Mouse (Mus musculus) MEL (cell line): ENCODE measurements around the gene Gm49450.

ENCODE experiments used
- CTCF ChIP-seq, 3 experiments: IDR thresholded peaks in 2 of 3; conservative IDR thresholded peaks in 1 of 3; 2 replicates each; pipeline ENCODE4 v1.5.1; 2011 to 2012; ENCODE audit warnings: low read length in 3 of 3, low read depth in 2 of 3, mild to moderate bottlenecking in 2 of 3, improper control_type of control experiment in 1 of 3, inconsistent platforms in 1 of 3, mixed read lengths in 1 of 3, moderate library complexity in 1 of 3; ENCODE audit not compliant: control insufficient read depth in 1 of 3, insufficient read depth in 1 of 3, poor library complexity in 1 of 3, severe bottlenecking in 1 of 3
- E2F4 ChIP-seq: IDR thresholded peaks from 2 replicates; pipeline ENCODE4 v1.6.1; 2011; ENCODE audit warnings: low read depth, low read length, improper control_type of control experiment, borderline replicate concordance
- EP300 ChIP-seq, 2 experiments: IDR thresholded peaks; 2 replicates each; pipeline ENCODE4 v1.6.1; 2011; ENCODE audit warnings: improper control_type of control experiment in 2 of 2, low read length in 2 of 2, low read depth in 1 of 2, mild to moderate bottlenecking in 1 of 2
- GATA1 ChIP-seq: IDR thresholded peaks from 2 replicates; pipeline ENCODE4 v1.6.1; 2011; ENCODE audit warnings: low read depth, low read length, improper control_type of control experiment
- MAFK ChIP-seq: IDR thresholded peaks from 2 replicates; pipeline ENCODE4 v1.6.1; 2011; ENCODE audit warnings: low read depth, mild to moderate bottlenecking, low read length, improper control_type of control experiment, borderline replicate concordance
- POLR2A ChIP-seq, 2 experiments: IDR thresholded peaks; 2 replicates each; pipeline ENCODE4 v1.6.1; 2011 to 2012; ENCODE audit warnings: low read length in 2 of 2, mild to moderate bottlenecking in 2 of 2, control low read depth in 1 of 2, improper control_type of control experiment in 1 of 2, low read depth in 1 of 2, moderate library complexity in 1 of 2; ENCODE audit not compliant: control insufficient read depth in 1 of 2, insufficient read depth in 1 of 2, poor library complexity in 1 of 2
- RAD21 ChIP-seq: IDR thresholded peaks from 2 replicates; pipeline ENCODE4 v1.6.1; 2011; ENCODE audit warnings: mild to moderate bottlenecking, low read depth, low read length, improper control_type of control experiment
- UBTF ChIP-seq: IDR thresholded peaks from 2 replicates; pipeline ENCODE4 v1.6.1; 2012; ENCODE audit warnings: low read depth, mild to moderate bottlenecking, inconsistent platforms, low read length, improper control_type of control experiment, moderate library complexity, borderline replicate concordance; ENCODE audit not compliant: insufficient read depth
- USF1 ChIP-seq: IDR thresholded peaks from 2 replicates; pipeline ENCODE4 v1.6.1; 2014; ENCODE audit warnings: low read depth, mild to moderate bottlenecking, inconsistent platforms, low read length, improper control_type of control experiment, moderate library complexity

- TF ChIP-seq UBTF: no peak
- no peak for TF ChIP-seq USF1
- no peak for TF ChIP-seq POLR2A (IDR thresholded peaks at IDR 0.05; ENCODE audit: control insufficient read depth in 1 of 2, insufficient read depth in 1 of 2, low read depth in 1 of 2, low read length in 2 of 2, poor library complexity in 1 of 2)
- TF ChIP-seq MAFK: no peak
- TF ChIP-seq CTCF (IDR thresholded peaks at IDR 0.05 in 2 of 3, conservative IDR thresholded peaks at IDR 0.05 in 1 of 3; ENCODE audit: control insufficient read depth in 1 of 3, insufficient read depth in 1 of 3, low read depth in 2 of 3, low read length in 3 of 3, poor library complexity in 1 of 3, severe bottlenecking in 1 of 3): no peak
- TF ChIP-seq GATA1: no peak
- no peak for TF ChIP-seq E2F4
- TF ChIP-seq EP300 (IDR thresholded peaks at IDR 0.05; ENCODE audit: low read depth in 1 of 2, low read length in 2 of 2): no peak
- no peak for TF ChIP-seq RAD21
These were observed 48.1 kb upstream of the Gm49450 start for GRCm38 (mm10) chr15:99001451-99001931.
